Mouse (Mus musculus): Measurements from ENCODE around the gene Efcab12.
"Not testable (repeated sequence)": the region's sequence is repeated elsewhere in the genome, so short reads cannot be mapped to it uniquely, and the experiment has no call there.

Efcab12 gene

GRCm38 (mm10) chr6:115845006-115845405 is 6.8 kb upstream of the Efcab12 start:
- in situ Hi-C loops (cut with MboI) = no loop called here

- in situ Hi-C loops (cut with MboI) = no loop called here
Measured at GRCm38 (mm10) chr6:115838745-115839144, 533 bp upstream of the Efcab12 start.

GRCm38 (mm10) chr6:115833861-115834260 is 4.4 kb downstream of the Efcab12 start:
- in situ Hi-C loops (cut with MboI) = no loop called here

- in situ Hi-C loops (cut with MboI) = no loop called here
Measured at GRCm38 (mm10) chr6:115832152-115832850, 5.9 kb downstream of the Efcab12 start.

GRCm38 (mm10) chr6:115830779-115831601 is 7.2 kb downstream of the Efcab12 start:
- in situ Hi-C loops (cut with MboI) = no loop called here

GRCm38 (mm10) chr6:115823850-115824464 is 14.3 kb downstream of the Efcab12 start:
- in situ Hi-C loops (cut with MboI) = not testable (repeated sequence)

GRCm38 (mm10) chr6:115821216-115821993 is 16.8 kb downstream of the Efcab12 start:
- in situ Hi-C loops (cut with MboI) = no loop called here

GRCm38 (mm10) chr6:115818129-115818528 is 20.1 kb downstream of the Efcab12 start:
- in situ Hi-C loops (cut with MboI) = no loop called here

GRCm38 (mm10) chr6:115815041-115815440 is 23.2 kb downstream of the Efcab12 start:
- in situ Hi-C loops (cut with MboI) = no loop called here

GRCm38 (mm10) chr6:115814104-115814503 is 24.1 kb downstream of the Efcab12 start:
- in situ Hi-C loops (cut with MboI) = no loop called here

GRCm38 (mm10) chr6:115811606-115812005 is 26.6 kb downstream of the Efcab12 start:
- in situ Hi-C loops (cut with MboI) = no loop called here

GRCm38 (mm10) chr6:115808488-115809231 is 29.6 kb downstream of the Efcab12 start, which contains the start of gene Rpl32:
Rpl32 (minus strand) TSS chr6:115808747.
- in situ Hi-C loops (cut with MboI) = no loop called here

- in situ Hi-C loops (cut with MboI) = no loop called here
Measured at GRCm38 (mm10) chr6:115808196-115808487, 30.1 kb downstream of the Efcab12 start.

- in situ Hi-C loops (cut with MboI) = no loop called here
Measured at GRCm38 (mm10) chr6:115807464-115808195, 30.6 kb downstream of the Efcab12 start.

- in situ Hi-C loops (cut with MboI) = no loop called here
Measured at GRCm38 (mm10) chr6:115804432-115805192, 33.6 kb downstream of the Efcab12 start.

GRCm38 (mm10) chr6:115803541-115804382 is 34.5 kb downstream of the Efcab12 start:
- in situ Hi-C loops (cut with MboI) = no loop called here

- in situ Hi-C loops (cut with MboI) = no loop called here
Measured at GRCm38 (mm10) chr6:115801811-115802210, 36.4 kb downstream of the Efcab12 start.

- in situ Hi-C loops (cut with MboI) = no loop called here
Measured at GRCm38 (mm10) chr6:115792691-115793215, 45.5 kb downstream of the Efcab12 start.
